Mouse (Mus musculus) lung, postnatal 36 days (tissue): ENCODE measurements around the gene Iqsec3.

ENCODE experiments used
- DNase-seq: peaks from one replicate; pipeline ENCODE4 v3.0.0; 2022; ENCODE audit warnings: mixed read lengths

Gene Iqsec3

DNA sequence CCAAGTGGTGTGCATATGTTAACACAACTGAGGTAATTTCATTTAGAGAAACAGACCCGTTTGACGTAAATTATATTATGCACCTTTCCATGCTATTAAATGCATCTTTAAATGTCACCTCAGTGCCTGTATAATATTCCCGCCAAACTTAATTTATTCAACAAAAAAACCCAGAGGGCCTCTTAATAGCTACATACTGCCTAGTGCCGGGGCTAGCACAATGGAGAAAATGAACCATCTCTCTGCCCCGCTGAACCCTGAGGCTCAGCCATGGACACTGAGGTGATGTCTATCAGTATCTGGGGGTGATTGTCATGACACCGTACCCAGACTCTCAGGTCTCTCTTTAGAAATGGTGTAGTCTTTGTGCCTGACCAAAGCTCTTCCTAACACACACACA, 116.2 kb downstream of the Iqsec3 start:
- DNase-seq = no peak

DNA sequence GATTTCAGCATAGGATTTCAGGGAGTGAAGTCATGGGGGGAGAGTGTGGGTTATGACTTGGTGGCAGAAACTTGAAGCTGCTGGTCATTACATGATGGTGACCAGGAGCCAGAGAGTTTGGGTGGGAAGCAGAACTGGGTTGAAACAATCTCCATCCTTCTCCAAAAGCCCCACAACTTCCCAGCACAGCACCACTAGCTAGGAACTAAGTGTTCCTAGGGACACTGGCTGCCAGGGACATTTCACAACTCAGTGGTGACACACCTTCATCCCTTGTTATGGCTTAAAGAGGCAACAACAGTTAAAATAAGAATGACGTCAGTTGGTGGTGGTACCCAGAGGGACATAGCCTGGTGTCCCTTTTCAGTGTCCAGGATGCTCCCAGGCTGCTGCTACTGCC, 117.4 kb downstream of the Iqsec3 start:
- no peak for DNase-seq

DNA sequence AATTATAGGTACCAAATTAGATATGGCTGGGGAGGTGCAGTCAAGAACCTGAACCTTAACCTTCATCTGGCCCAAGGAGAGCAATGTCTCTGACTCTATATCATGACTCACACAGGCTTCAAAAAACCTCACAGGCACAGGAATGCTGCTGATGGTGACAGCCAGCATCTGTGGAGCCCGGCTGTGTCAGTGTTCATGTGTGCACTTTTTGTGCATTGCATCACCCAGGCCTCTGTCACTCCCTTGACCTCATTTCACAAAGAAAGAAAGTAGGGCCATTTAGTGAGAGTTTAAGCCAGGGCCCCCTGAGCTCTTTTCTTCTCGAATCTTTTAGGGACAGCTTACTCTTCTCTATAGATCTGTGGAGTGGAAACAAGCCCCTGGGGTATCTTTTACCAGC, 121.2 kb downstream of the Iqsec3 start:
- DNase-seq = peak; percentile 3

DNA sequence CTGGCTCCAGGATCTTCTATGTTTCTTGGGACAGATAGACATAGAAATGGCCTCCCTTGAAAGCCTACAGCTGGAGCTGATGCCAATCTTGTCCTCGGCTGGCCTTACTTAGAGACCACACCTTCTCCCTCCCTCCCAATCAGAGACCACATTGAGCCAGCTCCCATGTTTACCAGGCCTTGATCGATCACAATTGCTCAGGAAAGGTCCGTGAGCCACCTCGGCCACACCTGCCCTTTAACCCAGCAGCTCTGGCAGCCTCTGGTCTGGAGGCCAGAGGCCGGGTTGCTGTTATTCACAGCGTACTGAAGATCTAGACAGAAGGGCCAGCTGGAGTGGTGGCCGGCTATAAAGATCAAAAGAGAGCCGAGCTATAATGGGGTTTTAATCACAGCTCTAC, 127.0 kb downstream of the Iqsec3 start:
- no peak for DNase-seq

DNA sequence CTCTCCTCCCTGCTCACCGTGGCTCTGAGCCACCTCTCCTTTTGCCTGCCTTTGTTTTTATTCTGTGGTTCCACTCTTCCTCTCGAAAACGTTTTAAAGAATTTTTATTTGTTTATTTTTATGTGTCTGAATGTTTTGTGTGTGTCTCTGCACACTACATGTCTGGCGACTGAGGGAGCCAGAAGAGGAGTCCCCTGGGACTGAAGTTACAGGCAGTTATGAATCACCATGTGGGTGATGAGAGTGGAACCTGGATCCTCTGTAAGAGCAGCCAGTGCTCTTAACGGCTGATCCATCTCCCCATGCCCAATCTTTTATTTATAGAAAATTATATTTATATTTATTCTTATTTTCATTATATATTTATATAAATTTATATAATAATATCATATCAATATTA, 129.1 kb downstream of the Iqsec3 start:
- no peak for DNase-seq

DNA sequence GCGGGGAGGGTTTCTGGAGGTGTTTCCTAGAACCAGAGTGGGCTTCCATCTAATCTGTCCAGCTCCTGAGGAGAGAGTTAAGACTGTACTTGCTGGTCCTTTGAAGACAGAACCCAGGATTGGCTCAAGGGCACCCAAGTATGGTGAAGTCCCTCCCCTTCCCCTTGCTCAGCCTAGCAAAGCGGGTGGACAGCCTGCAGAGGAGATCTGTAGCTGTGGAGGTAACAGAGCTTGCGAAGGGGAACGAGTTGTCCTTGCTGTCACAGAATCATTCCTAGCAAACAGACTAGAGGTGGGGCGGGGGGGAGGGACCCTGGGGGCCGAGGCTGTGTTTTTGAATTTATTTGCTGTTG, 129.7 kb downstream of the Iqsec3 start:
- no peak for DNase-seq

DNA sequence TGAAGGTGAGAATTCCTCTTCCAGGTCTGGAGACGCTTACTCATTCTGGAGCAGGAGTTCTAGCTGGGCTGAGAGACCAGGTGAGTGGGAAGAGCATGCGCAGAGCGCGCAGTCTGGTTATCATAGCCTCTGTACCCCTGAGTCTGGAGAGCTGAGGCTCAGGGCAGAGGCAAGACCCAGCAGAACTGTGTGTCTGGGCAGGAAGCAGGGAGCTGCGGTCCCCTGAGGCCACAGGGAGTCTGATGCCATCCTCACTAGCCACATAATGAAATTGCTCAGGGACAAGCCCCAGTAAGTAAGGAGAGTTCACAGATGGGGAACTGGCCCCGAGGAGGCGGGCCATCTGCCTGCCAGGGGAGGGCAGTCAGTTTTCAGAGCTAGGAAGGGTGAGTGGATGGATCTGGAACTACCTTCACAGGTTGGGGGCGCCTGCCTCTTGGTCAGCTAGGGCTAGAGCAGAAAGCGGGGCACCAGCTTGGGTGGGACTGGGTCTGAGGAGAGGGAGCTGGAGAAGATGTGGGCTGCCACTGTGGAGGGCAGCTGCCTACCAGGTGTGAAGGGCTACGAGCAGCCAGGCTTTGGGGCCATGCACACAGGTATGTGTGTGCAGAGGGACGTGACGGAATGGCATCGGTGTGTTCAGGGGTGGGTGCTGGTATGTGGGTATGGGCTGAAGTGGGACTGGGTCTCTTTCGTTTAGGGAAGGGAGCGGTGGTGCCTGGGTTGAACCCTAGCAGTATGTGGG, 130.3 kb downstream of the Iqsec3 start, which contains the start of gene Slc6a12:
Gene Slc6a12 (plus strand): TSS at position 51 of the 745 bp plus-strand sequence.
- peak; percentile 19 for DNase-seq

DNA sequence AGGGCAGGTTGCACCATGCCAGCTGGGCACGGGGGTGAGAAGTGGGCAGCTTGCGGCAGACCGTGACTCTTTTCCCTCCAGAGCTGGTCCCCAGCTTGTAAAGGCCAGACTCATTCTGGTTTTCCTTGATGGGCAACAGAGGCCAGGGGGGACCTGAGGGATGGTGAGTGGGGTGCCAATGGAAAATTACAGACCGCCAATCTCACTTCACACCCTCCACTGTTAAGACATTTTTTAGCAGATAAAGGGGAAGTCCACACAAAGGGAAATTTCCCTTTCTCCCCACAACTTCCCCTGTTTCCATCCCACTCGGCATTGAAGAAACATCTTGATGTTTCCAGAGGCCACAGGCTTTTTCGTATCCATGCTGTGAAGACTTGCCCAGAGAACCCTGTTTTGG, 131.8 kb downstream of the Iqsec3 start:
- no peak for DNase-seq

DNA sequence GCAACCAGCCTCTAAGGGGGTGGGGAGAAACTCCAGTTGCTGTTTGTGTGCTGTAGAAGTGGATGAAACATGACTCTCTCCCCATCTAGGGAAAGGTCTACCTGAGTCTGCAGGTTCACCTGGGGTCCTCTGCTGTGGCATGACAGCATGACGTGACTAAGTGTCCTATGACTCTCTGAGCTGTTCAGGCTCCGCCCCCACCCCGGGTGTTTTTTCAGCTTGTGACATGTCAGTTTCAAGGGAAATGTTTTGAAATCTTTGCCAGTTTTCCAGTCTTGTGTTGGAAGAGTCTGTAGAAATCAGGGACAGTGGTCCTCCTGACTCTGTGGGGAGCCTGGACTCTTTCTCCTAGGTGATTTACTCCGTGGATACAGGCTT, 135.0 kb downstream of the Iqsec3 start:
- DNase-seq = no peak

DNA sequence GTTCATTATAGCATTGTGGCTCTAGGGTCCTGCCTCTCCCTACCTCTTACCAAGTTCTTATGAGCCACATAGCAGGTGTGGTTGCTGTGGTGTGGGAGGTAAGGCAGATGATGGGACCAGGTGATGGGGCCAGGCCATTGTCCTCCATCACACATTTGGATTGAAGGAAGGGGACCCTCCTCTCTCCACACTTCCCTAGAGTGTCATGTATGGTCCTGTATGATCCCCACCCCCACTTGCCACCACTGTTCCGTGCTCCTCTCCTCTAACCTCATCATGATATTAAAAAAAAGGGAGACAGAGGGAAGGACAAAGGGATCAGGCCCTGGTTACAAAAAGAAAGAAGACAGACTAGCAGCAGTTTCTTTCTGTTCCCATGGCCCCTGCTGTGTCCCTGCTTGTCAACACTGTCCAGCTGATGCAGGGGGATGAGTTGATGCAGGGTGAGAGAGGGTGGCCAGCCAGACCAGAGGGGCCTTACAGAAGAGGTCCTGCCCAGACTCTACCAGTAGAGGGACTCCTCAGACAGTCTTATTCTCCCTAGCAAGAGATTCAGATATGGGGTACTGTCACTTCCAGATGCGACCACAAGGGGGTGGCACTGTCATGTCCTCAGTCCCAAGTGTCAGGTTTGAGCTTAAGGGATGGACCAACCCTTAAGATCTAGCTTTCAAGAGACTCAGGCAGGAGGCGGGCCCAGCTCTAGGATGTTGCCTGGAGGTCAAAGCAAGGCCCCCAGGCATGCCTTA, 135.5 kb downstream of the Iqsec3 start:
- peak; percentile 83 for DNase-seq

DNA sequence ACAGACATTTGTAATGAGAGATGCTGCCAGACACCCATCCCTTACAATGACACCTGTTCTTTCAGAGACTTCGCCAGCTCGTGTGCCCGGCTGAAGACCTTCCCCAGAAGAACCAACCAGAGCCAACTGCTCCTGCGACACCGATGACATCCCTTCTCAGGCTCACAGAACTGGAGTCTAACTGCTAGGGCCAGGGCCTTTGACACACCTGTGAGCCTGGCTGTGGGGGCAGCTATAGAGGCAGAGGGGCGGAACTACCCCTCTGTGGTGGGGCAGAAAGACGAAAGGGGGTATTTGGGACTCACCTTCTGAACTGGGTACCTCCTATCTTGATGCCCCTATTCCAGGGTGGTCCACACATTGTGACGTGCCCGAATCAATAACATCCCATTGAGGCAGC, 136.2 kb downstream of the Iqsec3 start:
- DNase-seq = no peak

DNA sequence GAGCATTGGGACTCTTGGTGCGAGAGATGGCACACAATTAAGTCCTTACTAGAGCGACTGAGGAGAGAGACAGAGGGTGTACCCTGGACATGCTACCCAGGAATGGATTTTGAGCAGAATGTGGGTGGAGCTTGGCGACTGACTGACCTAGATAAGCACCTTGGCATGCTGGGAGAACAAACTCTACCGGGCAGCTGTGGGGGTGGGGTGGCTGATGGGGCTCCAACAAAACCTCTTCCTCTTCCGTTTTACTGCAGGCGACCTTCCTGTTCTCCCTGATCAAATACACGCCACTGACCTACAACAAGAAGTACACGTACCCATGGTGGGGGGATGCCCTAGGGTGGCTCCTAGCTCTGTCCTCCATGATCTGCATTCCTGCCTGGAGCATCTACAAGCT, 136.9 kb downstream of the Iqsec3 start:
- no peak for DNase-seq

DNA sequence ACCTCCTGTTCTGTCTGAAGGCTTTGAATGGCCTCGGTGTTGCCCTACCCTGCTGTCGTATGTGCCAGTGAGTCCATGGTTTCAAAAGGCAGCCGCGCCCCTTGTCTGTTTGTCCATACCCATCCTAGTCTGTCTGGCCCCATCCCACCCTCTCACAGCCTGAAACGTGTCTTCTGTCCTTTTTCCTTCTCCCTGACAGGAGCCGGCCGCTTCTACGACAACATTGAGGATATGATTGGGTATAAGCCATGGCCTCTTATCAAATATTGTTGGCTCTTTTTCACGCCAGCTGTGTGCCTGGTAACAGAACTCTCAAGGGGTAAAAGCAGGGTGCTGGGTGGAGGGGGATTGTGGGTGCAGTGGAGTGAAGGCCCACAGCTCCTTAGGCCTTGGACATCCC, 137.6 kb downstream of the Iqsec3 start:
- no peak for DNase-seq

DNA sequence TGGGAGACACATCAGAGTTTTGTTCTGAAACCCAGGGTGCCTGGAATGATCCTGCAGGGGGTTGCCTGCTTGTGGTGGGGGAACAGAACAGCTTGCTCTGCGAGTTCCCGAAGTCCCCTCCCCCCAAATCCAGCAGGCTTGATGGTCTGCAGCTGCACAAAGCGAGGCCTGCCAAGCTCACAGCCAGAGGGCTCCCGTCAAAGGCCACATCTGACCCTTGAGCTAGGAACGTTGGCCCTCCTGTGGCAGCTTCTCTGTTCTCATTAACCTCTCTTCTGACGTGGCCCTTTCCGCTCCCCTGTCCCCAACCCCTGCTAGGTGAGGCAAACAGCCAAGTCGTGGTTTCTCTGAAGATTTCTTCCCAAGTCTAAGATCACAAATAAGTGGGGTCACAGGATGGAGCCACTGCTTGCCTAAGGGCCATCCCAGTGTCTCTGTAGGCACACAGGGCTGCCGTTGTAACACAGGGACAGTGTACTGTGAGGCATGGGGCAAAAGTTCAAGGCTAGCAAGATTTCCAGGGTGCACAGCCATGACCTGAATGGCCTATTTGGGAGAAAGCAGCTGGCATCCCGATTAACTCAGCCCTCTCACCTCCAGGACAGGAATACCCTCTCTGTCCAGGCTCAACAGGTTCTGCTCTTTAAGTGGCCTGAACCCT, 143.5 kb downstream of the Iqsec3 start:
- DNase-seq = peak; percentile 25

DNA sequence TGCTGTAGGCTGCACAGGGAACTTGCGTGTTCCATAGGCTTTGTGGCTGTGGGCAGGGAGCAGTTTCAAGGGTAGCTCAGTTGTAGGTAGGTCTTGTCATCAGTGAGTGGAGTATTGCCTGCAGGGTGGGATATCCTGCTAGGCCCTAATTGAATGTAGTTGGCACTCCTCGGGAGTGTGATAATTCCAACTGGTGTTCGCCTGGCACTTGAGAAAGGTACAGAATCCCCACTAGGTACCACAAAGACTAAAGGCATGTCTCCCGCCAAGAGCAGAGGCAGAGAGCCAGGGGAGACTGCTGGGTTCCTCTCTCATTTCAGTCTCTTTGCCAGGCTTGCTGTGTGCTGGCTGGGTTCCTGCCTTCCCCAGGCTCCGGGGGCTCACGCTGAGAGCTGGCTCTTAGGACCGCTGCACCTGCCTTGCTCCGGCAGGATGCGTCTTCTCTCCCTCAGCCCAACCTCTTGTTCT, 145.0 kb downstream of the Iqsec3 start:
- DNase-seq = no peak

DNA sequence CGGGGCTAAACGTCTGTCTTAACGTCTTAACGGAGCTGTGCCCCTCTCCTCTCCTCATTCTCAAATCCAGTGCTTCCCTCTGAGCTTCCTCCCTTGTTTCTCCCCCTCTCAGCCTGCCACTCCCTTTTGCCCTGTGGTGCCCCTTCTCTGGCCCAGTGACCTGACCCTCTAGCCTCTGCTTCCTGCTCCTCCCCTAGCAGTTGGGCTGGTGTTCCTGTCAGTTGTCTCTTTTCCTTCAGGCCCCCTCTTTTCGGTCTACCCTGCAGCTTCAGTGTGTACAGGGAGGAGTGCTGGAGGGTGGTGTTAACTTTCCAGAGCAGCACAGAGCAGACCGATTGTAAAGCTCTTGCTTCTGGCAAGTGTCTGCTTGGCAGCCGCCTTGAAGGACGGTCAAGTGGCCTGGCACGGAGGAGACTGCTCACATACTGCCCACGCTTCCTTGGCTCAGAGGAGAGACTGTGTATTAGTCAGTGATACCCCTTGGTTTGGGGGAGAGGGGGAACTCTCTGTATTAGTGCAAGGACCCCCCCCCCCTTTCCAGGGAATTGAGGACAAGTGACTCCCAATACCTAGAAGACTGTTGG, 146.9 kb downstream of the Iqsec3 start:
- no peak for DNase-seq

DNA sequence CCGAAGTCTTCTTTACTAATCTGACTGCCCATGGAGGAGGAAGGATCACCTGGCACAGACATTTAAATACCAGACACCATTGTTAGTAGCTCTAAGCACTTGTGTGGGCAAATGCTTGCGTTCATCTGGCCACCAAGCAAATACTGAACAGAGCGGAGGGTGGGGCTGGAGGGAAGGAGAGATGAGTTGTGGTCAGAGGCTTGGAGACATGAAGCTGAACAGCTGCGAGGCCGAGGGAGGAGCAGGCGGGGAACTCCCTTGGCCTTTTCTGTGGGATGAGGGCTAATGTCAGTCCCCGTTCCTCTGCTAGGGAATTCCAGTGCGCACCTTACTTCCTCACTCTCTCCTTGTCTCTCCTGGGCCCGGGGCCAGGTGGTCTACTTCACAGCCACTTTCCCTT, 147.7 kb downstream of the Iqsec3 start:
- DNase-seq = no peak

DNA sequence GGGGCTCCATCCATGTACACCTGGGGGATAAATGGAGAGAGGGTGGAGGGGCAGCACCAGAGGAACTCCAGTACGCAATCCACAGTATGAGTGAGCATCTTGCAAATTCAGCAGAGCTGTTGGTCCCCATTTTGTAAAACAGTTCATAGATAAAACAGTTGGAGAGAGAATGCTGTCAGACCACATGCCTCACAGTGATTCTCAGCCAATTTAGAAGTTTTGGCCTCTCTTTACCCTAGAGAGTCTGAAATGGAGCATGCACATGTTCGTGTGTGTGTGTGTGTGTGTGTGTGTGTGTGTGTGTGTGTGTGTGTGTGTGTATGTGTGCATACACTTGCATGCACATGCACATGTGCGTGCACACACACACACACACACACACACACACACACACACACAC, 148.2 kb downstream of the Iqsec3 start:
- DNase-seq = no peak
